Mouse (Mus musculus) thymus, adult 2 months (tissue): ENCODE data around the gene Ppp1r18. TPM values are rescaled to one million over a fixed set of nuclear protein-coding genes. Genes with fewer than 3 reads are reported as not detected.
"Not testable (repeated sequence)": the region's sequence is repeated elsewhere in the genome, so short reads cannot be mapped to it uniquely, and the experiment has no call there.

Experiments used
- DNase-seq: peaks from one replicate; pipeline ENCODE4 v3.0.0; 2021
- H3K27ac ChIP-seq: fragments of 200-500 bp; 2 replicates; pipeline ENCODE4 v1.5.1; 2012; ENCODE audit warnings: low read length, control low read depth; ENCODE audit not compliant: control insufficient read depth, insufficient read depth
- H3K27me3 ChIP-seq: fragments of 200-500 bp; 2 replicates; pipeline ENCODE4 v1.6.1; 2012; ENCODE audit warnings: mild to moderate bottlenecking, low read length, moderate library complexity, mixed read lengths; ENCODE audit not compliant: control insufficient read depth, insufficient read depth
- H3K36me3 ChIP-seq: fragments of 200-500 bp; 2 replicates; pipeline ENCODE4 v1.6.1; 2012; ENCODE audit warnings: mild to moderate bottlenecking, low read length, moderate library complexity; ENCODE audit not compliant: control insufficient read depth, insufficient read depth
- H3K4me1 ChIP-seq: fragments of 200-500 bp; replicated peaks from 2 replicates; pipeline ENCODE4 v1.6.1; 2012; ENCODE audit warnings: low read length; ENCODE audit not compliant: control insufficient read depth, insufficient read depth
- H3K4me3 ChIP-seq: fragments of 200-500 bp; 2 replicates; pipeline ENCODE4 v1.5.1; 2012; ENCODE audit warnings: mild to moderate bottlenecking, low read length, control low read depth, moderate library complexity; ENCODE audit not compliant: control insufficient read depth, insufficient read depth
- CTCF ChIP-seq: fragments of 200-500 bp; IDR thresholded peaks from 2 replicates; pipeline ENCODE4 v1.5.1; 2012; ENCODE audit warnings: mild to moderate bottlenecking, control low read depth, low read length, moderate library complexity, borderline replicate concordance; ENCODE audit not compliant: control insufficient read depth, poor library complexity, insufficient read depth; ENCODE audit errors: extremely low read depth
- POLR2A ChIP-seq: fragments of 200-500 bp; IDR thresholded peaks from 2 replicates; pipeline ENCODE4 v1.6.1; 2012; ENCODE audit warnings: mild to moderate bottlenecking, low read length, control low read depth, moderate library complexity; ENCODE audit not compliant: control insufficient read depth, poor library complexity, insufficient read depth; ENCODE audit errors: extremely low read depth
- WGBS: fragments of 180-500 bp; shearing (Covaris S2); methylation state at CpG from one replicate; pipeline ENCODE4 v1.1.7; 2018; 5-methylcytosine and 5-hydroxymethylcytosine counted together
- polyA plus RNA-seq: library from polyadenylated mRNA; depleted of rRNA; stranded (reverse); fragments of >200 nt; gene quantifications from 2 replicates; pipeline ENCODE4 v1.2.3, GENCODE M21; 2012

Ppp1r18 gene
- polyA plus RNA-seq, 1 experiment: 176 TPM

- H3K27me3 ChIP-seq: no peaks in the 10 kb centered on the region
- WGBS: 8% methylated on average over 24 of the region's 24 CpGs
- H3K27ac ChIP-seq: peak overlapping the region; percentile 26; the same call in 1 of the 2 replicates
- peak; percentile 83 for DNase-seq
- no peak for TF ChIP-seq POLR2A
- no peak for TF ChIP-seq CTCF
- H3K4me3 ChIP-seq: peak overlapping the region; percentile 87
- H3K4me1 ChIP-seq: peaks cover 24% of the 10 kb centered on the region
- peaks cover 39% of the 10 kb centered on the region for H3K36me3 ChIP-seq
Measured at GRCm38 (mm10) chr17:35836178-35836965, 29.0 kb upstream of the Ppp1r18 start.

GRCm38 (mm10) chr17:35836991-35837422 is 28.4 kb upstream of the Ppp1r18 start:
- no peaks in the 10 kb centered on the region for H3K27me3 ChIP-seq
- 2% methylated on average over 25 of the region's 25 CpGs for WGBS
- DNase-seq: peak; percentile 97
- H3K4me1 ChIP-seq: peaks cover 25% of the 10 kb centered on the region
- TF ChIP-seq CTCF: no peak
- TF ChIP-seq POLR2A: no peak
- peak overlapping the region; percentile 90 for H3K27ac ChIP-seq
- H3K36me3 ChIP-seq: peaks cover 39% of the 10 kb centered on the region
- H3K4me3 ChIP-seq: peak overlapping the region; percentile 87

- Histone ChIP-seq H3K36me3 (peaks cover 39% of the 10 kb centered on the region), H3K4me3 (peak overlapping the region; percentile 87), H3K27me3 (no peaks in the 10 kb centered on the region), H3K4me1 (peaks cover 27% of the 10 kb centered on the region), H3K27ac (peak overlapping the region; percentile 90)
- under 1% methylated on average over 18 of the region's 18 CpGs for WGBS
- TF ChIP-seq CTCF: no peak
- TF ChIP-seq POLR2A: no peak
- peak; percentile 76 for DNase-seq
Measured at GRCm38 (mm10) chr17:35837487-35837886, 27.9 kb upstream of the Ppp1r18 start.

- peak within 1 kb of the TSS; percentile 87 for H3K4me3 ChIP-seq
- TF ChIP-seq CTCF (no peak), POLR2A (peak; percentile 98)
- 1% methylated on average over 29 of the region's 29 CpGs for WGBS
- H3K27ac ChIP-seq: peak within 1 kb of the TSS; percentile 90
- peaks cover 27% of the 10 kb centered on the region for H3K4me1 ChIP-seq
- H3K36me3 ChIP-seq: peaks cover 34% of the 10 kb centered on the region
- no peaks in the 10 kb centered on the region for H3K27me3 ChIP-seq
- DNase-seq: peak; percentile 96
Measured at GRCm38 (mm10) chr17:35838122-35838544, 27.3 kb upstream of the Ppp1r18 start, which contains the start of gene Tubb5. TSS of gene Tubb5 (minus strand) at chr17:35838306.

GRCm38 (mm10) chr17:35838570-35838969 is 26.8 kb upstream of the Ppp1r18 start:
- H3K27ac ChIP-seq: peak overlapping the region; percentile 44; the same call in 1 of the 2 replicates
- H3K36me3 ChIP-seq: peaks cover 30% of the 10 kb centered on the region
- 5% methylated on average over 5 of the region's 5 CpGs for WGBS
- peaks cover 27% of the 10 kb centered on the region for H3K4me1 ChIP-seq
- TF ChIP-seq CTCF (no peak), POLR2A (no peak)
- peak overlapping the region; percentile 18; the same call in 1 of the 2 replicates for H3K4me3 ChIP-seq
- peak; percentile 24 for DNase-seq
- no peaks in the 10 kb centered on the region for H3K27me3 ChIP-seq

GRCm38 (mm10) chr17:35839002-35839401 is 26.4 kb upstream of the Ppp1r18 start:
- Histone ChIP-seq H3K36me3 (peaks cover 26% of the 10 kb centered on the region), H3K4me1 (peaks cover 27% of the 10 kb centered on the region)
- WGBS: 82% methylated on average over 3 of the region's 3 CpGs
- peak; percentile 32 for DNase-seq
- H3K27me3 ChIP-seq, H3K27ac ChIP-seq, H3K4me3 ChIP-seq: not testable (repeated sequence)
